Mouse (Mus musculus) urinary bladder, postnatal 14 days (tissue): ENCODE results near the gene Prr29.

Experiments used
- DNase-seq: peaks from one replicate; pipeline ENCODE4 v3.0.0; 2021; ENCODE audit warnings: low spot score

Gene Prr29

GRCm38 (mm10) chr11:106410507-106410906 lies 45.2 kb downstream of the Prr29 start:
- DNase-seq: no peak

- no peak for DNase-seq
Measured at GRCm38 (mm10) chr11:106411157-106411556, 45.9 kb downstream of the Prr29 start.

GRCm38 (mm10) chr11:106412641-106413360 lies 47.5 kb downstream of the Prr29 start:
- no peak for DNase-seq

GRCm38 (mm10) chr11:106416331-106416730 lies 51.1 kb downstream of the Prr29 start:
- DNase-seq: no peak

- DNase-seq: no peak
Measured at GRCm38 (mm10) chr11:106417860-106418259, 52.6 kb downstream of the Prr29 start.

- DNase-seq: peak; percentile 84
Measured at GRCm38 (mm10) chr11:106418622-106419196, 53.4 kb downstream of the Prr29 start.

- no peak for DNase-seq
Measured at GRCm38 (mm10) chr11:106419262-106420102, 54.2 kb downstream of the Prr29 start.

GRCm38 (mm10) chr11:106425201-106425600 lies 59.9 kb downstream of the Prr29 start:
- DNase-seq: no peak

- DNase-seq: no peak
Measured at GRCm38 (mm10) chr11:106426447-106426846, 61.2 kb downstream of the Prr29 start.
